Mouse (Mus musculus) c-Kit-positive CD71-positive TER-119-positive erythroid progenitor cells, embryonic 14.5 days (primary cell): ENCODE data around the gene Prkab1.

Source experiments
- DNase-seq: peaks from one replicate; pipeline ENCODE4 v3.0.0-alpha.2; 2013; ENCODE audit warnings: low spot score

Prkab1 gene

DNA sequence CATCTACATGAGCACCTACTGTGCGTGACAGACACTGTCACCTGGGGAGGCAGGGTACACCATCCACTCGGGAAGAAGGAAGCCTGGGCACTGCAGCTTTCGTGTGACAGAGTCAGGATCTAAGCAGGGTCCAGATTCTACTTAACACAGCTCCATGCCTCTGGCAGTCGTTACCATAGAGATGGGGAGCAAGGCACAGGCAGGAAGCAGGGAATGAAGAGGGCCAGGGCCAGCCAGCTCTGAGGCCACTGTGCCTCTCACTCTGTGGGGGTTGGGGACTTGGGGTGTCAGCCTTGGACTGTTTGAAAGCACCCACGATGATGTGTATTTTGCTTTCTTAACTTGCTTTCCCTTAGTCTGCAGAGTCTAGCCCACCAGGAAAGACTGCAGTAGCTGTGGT lies 46.1 kb downstream of the Prkab1 start:
- DNase-seq = no peak

DNA sequence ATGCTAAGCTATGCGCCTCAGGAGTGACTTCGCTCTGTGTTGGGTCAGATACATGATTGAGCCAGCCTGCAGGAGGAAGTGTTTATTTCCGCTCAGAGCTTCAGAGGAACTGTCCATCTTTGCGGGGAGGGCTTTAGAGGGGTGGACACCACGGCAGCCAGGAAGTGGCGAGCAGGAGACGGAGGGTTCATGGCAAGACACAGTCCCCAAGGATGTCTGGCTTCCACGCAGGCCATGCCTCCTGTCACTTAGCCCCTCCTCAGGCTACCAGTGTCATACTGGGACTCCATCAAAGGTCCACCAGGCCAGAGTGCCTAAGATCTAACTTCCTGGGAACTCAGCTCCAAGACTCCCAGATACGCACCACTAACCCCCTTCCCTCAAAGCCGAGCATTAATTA lies 46.6 kb downstream of the Prkab1 start:
- no peak for DNase-seq

DNA sequence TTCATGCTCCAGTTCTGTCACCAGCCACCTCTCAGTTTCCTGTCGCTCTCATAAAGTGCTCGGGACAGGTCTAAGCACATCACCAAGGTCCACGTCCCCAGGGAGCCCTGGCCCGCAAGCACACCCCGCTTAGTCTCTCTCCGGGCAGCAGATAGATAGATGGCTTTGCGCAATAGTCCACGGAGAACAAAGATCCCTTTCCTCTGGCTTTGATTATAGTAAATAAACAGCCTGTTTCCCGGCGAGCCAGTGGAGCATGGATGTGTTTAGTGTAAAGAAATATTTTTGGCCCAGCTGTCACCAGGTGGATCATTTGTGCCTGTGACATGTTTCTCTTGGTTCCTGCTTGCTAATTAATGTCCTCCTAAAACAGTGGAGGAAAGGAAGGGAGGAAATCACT lies 47.0 kb downstream of the Prkab1 start:
- no peak for DNase-seq

DNA sequence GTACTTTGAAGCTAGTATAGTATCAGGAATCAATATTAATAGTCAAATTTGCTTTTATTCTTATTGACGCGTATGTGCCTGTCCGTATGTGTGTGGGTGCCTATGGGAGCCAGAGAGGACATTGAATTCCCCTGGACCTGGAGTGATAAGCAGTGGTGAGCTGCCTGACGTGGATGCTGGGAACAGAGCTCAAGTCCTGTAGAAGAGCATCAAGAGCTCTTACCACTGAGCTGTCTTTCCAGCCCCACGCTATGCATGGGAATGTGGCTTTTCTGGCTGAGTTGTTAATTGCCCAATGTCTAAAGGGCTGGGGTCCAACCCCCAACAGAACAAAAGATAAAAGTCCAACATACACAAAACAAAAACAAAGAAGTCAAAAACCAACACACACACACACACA lies 47.9 kb downstream of the Prkab1 start:
- no peak for DNase-seq

DNA sequence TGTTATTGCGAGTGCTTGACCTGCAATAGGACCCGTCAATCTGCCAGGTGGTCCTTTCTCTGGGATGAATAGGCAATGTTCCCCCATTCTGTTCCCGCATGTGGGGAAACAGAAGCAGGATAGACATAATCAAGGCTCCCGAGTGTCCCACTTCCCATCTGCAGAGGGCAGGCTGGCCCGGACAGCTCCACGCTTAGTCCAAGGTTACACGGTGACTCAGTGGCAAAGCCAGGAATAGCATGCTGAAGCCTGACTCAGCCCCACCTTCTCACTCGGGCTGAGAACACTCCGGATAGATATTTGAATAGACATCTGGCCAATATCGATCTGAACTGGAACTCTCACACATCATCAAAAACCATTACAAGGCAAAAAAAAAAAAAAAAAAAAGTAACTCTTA lies 48.6 kb downstream of the Prkab1 start:
- DNase-seq = no peak

DNA sequence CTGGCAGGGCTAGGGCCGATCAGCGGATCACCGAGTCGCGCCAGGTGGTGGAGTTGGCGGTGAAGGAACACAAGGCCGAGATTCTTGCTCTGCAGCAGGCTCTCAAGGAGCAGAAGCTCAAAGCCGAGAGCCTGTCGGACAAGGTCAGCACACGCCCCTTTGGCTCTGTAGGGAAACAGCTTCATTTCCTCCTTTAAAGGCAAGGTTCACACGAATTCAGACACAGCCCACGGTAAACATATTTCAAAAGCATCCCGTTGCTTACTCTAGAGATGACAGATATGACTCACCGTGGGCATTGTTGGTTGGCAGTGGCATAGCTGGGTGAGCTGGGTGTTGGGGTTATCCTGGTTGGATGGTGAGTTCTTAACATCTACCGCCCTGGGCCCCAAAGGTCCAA lies 53.1 kb downstream of the Prkab1 start:
- DNase-seq = no peak
